Mouse (Mus musculus) natural killer cell, adult 2 months (primary cell): ENCODE data around the gene Asmt.

ENCODE experiments used
- DNase-seq, 2 experiments: peaks; one replicate each; pipeline ENCODE4 v3.0.0; 2022; ENCODE audit warnings: low spot score in 2 of 2

The Asmt gene

GRCm38 (mm10) chrX:170672594-170673092 is at the start of gene Asmt:
Asmt (plus strand) TSS chrX:170672644.
- no peak for DNase-seq

DNA sequence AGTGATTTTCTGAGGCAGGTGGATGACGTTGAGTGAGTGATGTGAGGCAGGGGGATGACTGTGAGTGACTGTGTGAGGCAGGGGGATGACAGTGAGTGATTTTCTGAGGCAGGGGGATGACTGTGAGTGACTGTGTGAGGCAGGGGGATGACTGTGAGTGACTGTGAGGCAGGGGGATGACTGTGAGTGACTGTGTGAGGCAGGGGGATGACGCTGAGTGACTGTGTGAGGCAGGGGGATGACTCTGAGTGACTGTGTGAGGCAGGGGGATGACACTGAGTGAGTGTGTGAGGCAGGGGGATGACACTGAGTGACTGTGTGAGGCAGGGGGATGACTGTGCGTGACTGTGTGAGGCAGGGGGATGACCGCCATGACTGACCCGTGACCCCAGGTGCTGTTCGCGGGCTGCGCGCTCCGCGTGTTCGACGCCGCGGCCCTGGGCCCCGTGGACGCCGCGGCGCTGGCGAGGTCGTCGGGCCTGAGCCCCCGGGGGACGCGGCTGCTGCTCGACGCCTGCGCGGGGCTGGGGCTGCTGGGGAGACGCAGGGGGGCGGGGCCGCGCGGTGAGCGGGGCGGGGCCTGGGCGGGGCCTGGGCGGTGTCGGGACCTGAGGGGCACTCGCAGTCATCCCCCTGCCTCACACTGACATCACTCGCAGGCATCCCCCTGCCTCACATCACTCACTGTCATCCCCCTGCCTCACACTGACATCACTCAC is 948 bp downstream of the Asmt start:
- DNase-seq, result no peak

GRCm38 (mm10) chrX:170674229-170674771 is 1.9 kb downstream of the Asmt start:
- no peak for DNase-seq

- DNase-seq, result no peak
Measured at GRCm38 (mm10) chrX:170674885-170675876, 2.7 kb downstream of the Asmt start.

DNA sequence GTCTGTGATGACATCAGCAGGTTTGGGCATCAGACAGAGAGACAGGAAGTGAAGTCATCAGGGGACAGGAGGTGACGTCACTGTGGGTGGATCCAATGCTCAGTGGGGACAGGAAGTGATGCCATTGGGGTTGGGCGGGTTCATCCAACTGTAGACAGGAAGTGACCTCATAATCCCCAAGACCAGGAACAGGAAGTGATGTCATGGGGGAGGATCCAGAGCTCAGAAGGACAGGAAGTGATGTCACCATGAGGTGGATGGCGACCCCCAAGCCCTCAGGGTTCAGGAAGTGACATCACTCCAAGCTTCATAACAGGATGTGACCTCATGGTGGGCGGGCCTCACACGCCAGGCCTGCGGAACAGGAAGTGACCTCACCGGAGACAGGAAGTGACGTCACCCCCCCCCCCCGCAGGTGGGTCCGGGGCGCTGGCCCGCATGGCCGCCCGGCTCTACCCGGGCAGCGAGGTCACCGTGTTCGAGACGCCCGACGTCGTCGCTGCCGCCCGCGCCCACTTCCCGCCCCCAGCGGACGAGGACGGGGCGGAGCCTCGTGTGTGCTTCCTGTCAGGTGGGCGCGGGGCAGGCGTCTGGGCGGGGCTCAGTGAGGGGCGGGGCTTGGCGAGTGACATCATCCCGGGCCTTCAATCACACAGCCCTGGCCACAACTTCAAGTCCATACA is 3.6 kb downstream of the Asmt start:
- DNase-seq, result no peak

DNA sequence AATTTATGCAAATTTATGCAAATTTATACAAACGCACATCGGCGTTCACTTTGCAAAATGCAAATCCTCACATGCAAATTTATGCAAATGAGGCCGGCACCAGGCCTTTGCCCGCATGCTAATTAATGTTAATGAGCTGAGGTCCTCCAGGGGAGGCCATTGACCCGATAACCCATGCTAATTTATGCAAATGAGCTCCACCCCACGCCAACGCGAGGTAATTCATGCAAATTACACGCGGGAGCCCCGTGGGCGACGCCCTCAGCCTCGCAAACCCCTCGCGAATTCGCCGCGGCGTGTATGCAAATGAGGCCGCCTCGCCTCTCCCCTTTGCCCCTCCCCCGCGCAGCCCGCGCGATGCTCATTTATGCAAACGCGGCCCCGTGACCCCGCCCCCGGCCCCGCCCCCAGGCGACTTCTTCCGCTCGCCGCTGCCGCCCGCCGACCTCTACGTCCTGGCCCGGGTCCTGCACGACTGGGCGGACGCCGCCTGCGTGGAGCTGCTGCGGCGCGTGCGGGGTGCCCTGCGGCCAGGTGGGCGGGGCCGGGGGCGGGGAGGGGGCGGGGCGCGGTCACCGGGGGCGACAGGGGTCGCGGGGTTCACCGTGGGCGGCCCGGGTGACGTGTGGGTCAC is 4.3 kb downstream of the Asmt start:
- DNase-seq, result no peak

- DNase-seq, result no peak
Measured at GRCm38 (mm10) chrX:170677266-170677665, 4.8 kb downstream of the Asmt start.

DNA sequence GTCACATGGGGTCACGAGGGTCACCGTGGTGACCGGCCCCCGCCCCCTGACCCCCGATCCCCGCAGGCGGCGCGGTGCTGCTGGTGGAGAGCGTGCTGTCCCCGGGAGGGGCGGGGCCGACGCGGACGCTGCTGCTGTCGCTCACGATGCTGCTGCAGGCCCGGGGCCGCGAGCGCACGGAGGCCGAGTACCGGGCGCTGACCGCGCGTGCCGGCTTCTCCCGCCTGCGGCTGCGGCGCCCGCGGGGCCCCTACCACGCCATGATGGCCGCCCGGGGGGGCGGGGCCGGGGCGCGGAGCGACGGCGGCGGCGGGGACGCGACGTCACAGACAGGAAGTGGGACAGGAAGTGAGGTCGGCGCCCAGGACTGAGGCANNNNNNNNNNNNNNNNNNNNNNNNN is 5.2 kb downstream of the Asmt start:
- no peak for DNase-seq
